ENCODE assay signal across 8 mouse cellular contexts in genomic region chr2:27425751-27426405, GRCm38 (mm10). TPM values are rescaled to one million over a fixed set of nuclear protein-coding genes. Genes with fewer than 3 reads are reported as not detected.
DNase-seq lines count a peak whose midpoint lies in the region; ATAC-seq and TF ChIP-seq lines count a peak whose summit lies in the region.

No protein-coding gene starts in this region.

- no peaks in the 10 kb centered on the region for H3K27me3 ChIP-seq in heart, embryonic 16.5 days (ENCODE audit: control insufficient read depth, insufficient read depth, low read length)
- no peaks in the 10 kb centered on the region for H3K27me3 ChIP-seq in limb, embryonic 13.5 days
- H3K27me3 ChIP-seq in myocyte (ENCODE audit: control insufficient read depth, insufficient read depth, insufficient read length), result no peaks in the 10 kb centered on the region

- peaks cover 12% of the 10 kb centered on the region for H3K4me1 ChIP-seq in lung, adult 2 months (ENCODE audit: control insufficient read depth, insufficient read depth, low read length)
- H3K4me1 ChIP-seq in brown adipose tissue, adult 24 weeks (ENCODE audit: control insufficient read depth, insufficient read depth, insufficient read length, low read length), result peaks cover 5% of the 10 kb centered on the region
- peaks cover 22% of the 10 kb centered on the region for H3K4me1 ChIP-seq in heart, embryonic 16.5 days (ENCODE audit: control insufficient read depth, insufficient read depth, low read length)
- H3K4me1 ChIP-seq in limb, embryonic 13.5 days, result peaks cover 42% of the 10 kb centered on the region

- 0 out of 2 replicates have a peak overlapping the region, but pooled peaks have one; percentile 23 for H3K27ac ChIP-seq in brown adipose tissue, adult 24 weeks (replicated peaks; ENCODE audit: low read depth, low read length)
- peak overlapping the region; percentile 69 for H3K27ac ChIP-seq in heart, embryonic 16.5 days (ENCODE audit: low read length)
- no peak overlapping the region for H3K27ac ChIP-seq in limb, embryonic 13.5 days

- DNase-seq in lung, adult 2 months, result peak; percentile 57
- no peak for DNase-seq in lung, postnatal 36 days
- DNase-seq in layer of hippocampus, adult 8-10 months (ENCODE audit: low spot score in 2 of 2), result no peak

- H3ac ChIP-seq in myocyte (ENCODE audit: control insufficient read depth, insufficient read length), result peak overlapping the region; percentile 78

- peak overlapping the region; percentile 75 for H3K4me2 ChIP-seq in heart, embryonic 16.5 days (ENCODE audit: low read depth, low read length)
- H3K4me2 ChIP-seq in limb, embryonic 13.5 days (replicated peaks), result peak overlapping the region; percentile 85
- peak overlapping the region; percentile 71 for H3K4me2 ChIP-seq in myocyte (ENCODE audit: low read depth)

- ATAC-seq in heart, embryonic 16.5 days (replicated peaks; ENCODE audit: extremely low read depth, insufficient read depth, low FRiP score), result no peak
- ATAC-seq in limb, embryonic 13.5 days (ENCODE audit: low FRiP score, low read depth), result peak; percentile 1; the same call in 1 of the 2 replicates
- ATAC-seq in monocyte, adult 5-6 weeks (replicated peaks; ENCODE audit: insufficient number of reproducible peaks, low FRiP score, low TSS enrichment, poor library complexity, severe bottlenecking), result no peak

- peak overlapping the region; percentile 88 for H3K4me3 ChIP-seq in lung, adult 2 months (replicated peaks; ENCODE audit: extremely low read depth, low read depth, low read length)
- H3K4me3 ChIP-seq in brown adipose tissue, adult 24 weeks (ENCODE audit: insufficient read depth, low read depth, low read length), result peak overlapping the region; percentile 96
- H3K4me3 ChIP-seq in heart, embryonic 16.5 days (ENCODE audit: low read length), result peak overlapping the region; percentile 88
- peak overlapping the region; percentile 90 for H3K4me3 ChIP-seq in limb, embryonic 13.5 days
- peak overlapping the region; percentile 77 for H3K4me3 ChIP-seq in myocyte

- no peaks in the 10 kb centered on the region for H3K36me3 ChIP-seq in heart, embryonic 16.5 days (ENCODE audit: control insufficient read depth, insufficient read depth)
- no peaks in the 10 kb centered on the region for H3K36me3 ChIP-seq in limb, embryonic 13.5 days
- no peaks in the 10 kb centered on the region for H3K36me3 ChIP-seq in myocyte (ENCODE audit: control insufficient read depth, insufficient read depth)

- no peak for TF ChIP-seq CTCF in lung, adult 2 months (IDR thresholded peaks at IDR 0.05; ENCODE audit: insufficient read depth, low read length)

- no peaks in the 10 kb centered on the region for H3K9me3 ChIP-seq in heart, embryonic 16.5 days (replicated peaks; ENCODE audit: control insufficient read depth, low read length)
- no peaks in the 10 kb centered on the region for H3K9me3 ChIP-seq in limb, embryonic 13.5 days

- no peak for TF ChIP-seq POLR2A in lung, adult 2 months (IDR thresholded peaks at IDR 0.05; ENCODE audit: borderline replicate concordance, extremely low read depth, low read depth, low read length)
- peak; percentile 14 for TF ChIP-seq POLR2A in myocyte (IDR thresholded peaks at IDR 0.05; ENCODE audit: insufficient read length, low read depth)

- WGBS in lung, adult 2 months, result under 1% methylated on average over 60 of the region's 60 CpGs
- under 1% methylated on average over 60 of the region's 60 CpGs for WGBS in heart, embryonic 16.5 days
- WGBS in limb, embryonic 13.5 days, result under 1% methylated on average over 57 of the region's 60 CpGs

- peak overlapping the region; percentile 81 for H3K9ac ChIP-seq in heart, embryonic 16.5 days (ENCODE audit: low read length)
- peak overlapping the region; percentile 80 for H3K9ac ChIP-seq in limb, embryonic 13.5 days

- H3K79me2 ChIP-seq in myocyte (ENCODE audit: control insufficient read depth, insufficient read depth), result peaks cover 48% of the 10 kb centered on the region

TF ChIP-seq in myocyte, 11 proteins besides CTCF, POLR2A, EP300 and RAD21:
- TF ChIP-seq MAX (IDR thresholded peaks at IDR 0.05; ENCODE audit: low read depth) (no peak), POLR2AphosphoS2 (IDR thresholded peaks at IDR 0.05; ENCODE audit: insufficient read length, low read depth) (no peak), CEBPB (IDR thresholded peaks at IDR 0.05; ENCODE audit: insufficient read depth, poor library complexity, severe bottlenecking) (no peak), SRF (IDR thresholded peaks at IDR 0.05; ENCODE audit: control insufficient read depth, insufficient read length, low read depth) (no peak), MYOD1 (IDR thresholded peaks at IDR 0.05; ENCODE audit: control insufficient read depth in 1 of 3, insufficient read length in 2 of 3, low read depth in 2 of 3) (no peak), TCF3 (IDR thresholded peaks at IDR 0.05; ENCODE audit: insufficient read length, low read depth) (no peak), MYOG (IDR thresholded peaks at IDR 0.05; ENCODE audit: control insufficient read depth in 1 of 3, insufficient read depth in 1 of 3, insufficient read length in 2 of 3, low read depth in 2 of 3) (no peak), E2F4 (IDR thresholded peaks at IDR 0.05; ENCODE audit: insufficient read depth) (no peak), REST (IDR thresholded peaks at IDR 0.05; ENCODE audit: insufficient read depth, insufficient read length) (no peak), USF1 (IDR thresholded peaks at IDR 0.05; ENCODE audit: low read depth) (no peak), TCF12 (IDR thresholded peaks at IDR 0.05; ENCODE audit: insufficient read depth, poor library complexity, severe bottlenecking) (no peak)

RNA-seq across cellular contexts. Expression of gene Vav2, which starts 1.0 kb away (rescaled TPM):
- polyA plus RNA-seq in lung, adult 2 months (2012; rRNA removed), result 30.9 and 32.7 TPM in 2 replicates
- 6.6 and 8.0 TPM in 2 replicates for polyA plus RNA-seq in brown adipose tissue, adult 24 weeks (2012; ENCODE audit: insufficient read depth, insufficient read length, missing spikeins)
- 2.6 and 3.8 TPM in 2 replicates for polyA plus RNA-seq in heart, embryonic 16.5 days (2015; fragmentation: Nextera tagmentation; extraction: Ambion mirVana)
- polyA plus RNA-seq in limb, embryonic 13.5 days (2015; fragmentation: Nextera tagmentation; extraction: Ambion mirVana), result 4.9 and 5.7 TPM in 2 replicates
- polyA plus RNA-seq in myocyte (2012; fragmentation: generic; extraction: Trizol), result 14.1 TPM
- 17.7 to 18.3 TPM (median 18.0 TPM) in 3 replicates for total RNA-seq in monocyte, adult 5-6 weeks (2017)
- 10 to 100 TPM in 3 of 4 experiments, 1 to 10 TPM in 1; 9.1 to 12.9 (median 11.8) TPM for total RNA-seq in layer of hippocampus, adult 8-10 months (2022)

RNA-seq across cellular contexts. Expression of gene Brd3os, which starts 16.2 kb away (rescaled TPM):
- polyA plus RNA-seq in lung, adult 2 months (2012; rRNA removed), result 9.3 and 10.6 TPM in 2 replicates
- polyA plus RNA-seq in brown adipose tissue, adult 24 weeks (2012; ENCODE audit: insufficient read depth, insufficient read length, missing spikeins), result 0.79 TPM in 1 of 2 replicates, not detected in the other
- polyA plus RNA-seq in heart, embryonic 16.5 days (2015; fragmentation: Nextera tagmentation; extraction: Ambion mirVana), result 3.6 and 3.8 TPM in 2 replicates
- polyA plus RNA-seq in limb, embryonic 13.5 days (2015; fragmentation: Nextera tagmentation; extraction: Ambion mirVana), result 14.8 and 15.5 TPM in 2 replicates
- polyA plus RNA-seq in myocyte (2012; fragmentation: generic; extraction: Trizol), result 28.7 TPM
- 2.2 TPM in 1 of 3 replicates, not detected in the others for total RNA-seq in monocyte, adult 5-6 weeks (2017)
- 10 to 100 TPM; 23.5 to 28.6 (median 27.9) TPM for total RNA-seq in layer of hippocampus, adult 8-10 months (2022)
